Mouse (Mus musculus) ovary, postnatal 14 days (tissue): ENCODE measurements around the gene H2-Ob.
"Not testable (repeated sequence)": the region's sequence is repeated elsewhere in the genome, so short reads cannot be mapped to it uniquely, and the experiment has no call there.

ENCODE experiments used
- DNase-seq: peaks from one replicate; pipeline ENCODE4 v3.0.0; 2022; ENCODE audit warnings: low spot score

Gene H2-Ob

DNA sequence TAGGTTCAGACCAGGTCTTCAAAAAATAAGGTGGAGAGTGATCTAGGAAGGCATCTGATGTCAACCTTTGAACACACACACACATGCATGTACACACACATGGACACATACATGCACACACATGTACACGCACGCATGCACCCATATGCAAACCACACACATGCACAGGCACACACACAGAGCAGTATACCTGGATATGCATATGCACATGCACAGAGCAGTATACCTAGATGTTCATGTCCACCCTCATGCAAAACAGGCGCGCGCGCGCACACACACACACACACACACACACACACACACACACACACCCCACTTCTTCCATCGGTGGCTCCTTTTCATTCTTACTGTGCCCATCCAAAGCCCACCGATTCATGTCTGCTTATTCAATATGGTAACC is 30.8 kb upstream of the H2-Ob start:
- DNase-seq, result no peak

DNA sequence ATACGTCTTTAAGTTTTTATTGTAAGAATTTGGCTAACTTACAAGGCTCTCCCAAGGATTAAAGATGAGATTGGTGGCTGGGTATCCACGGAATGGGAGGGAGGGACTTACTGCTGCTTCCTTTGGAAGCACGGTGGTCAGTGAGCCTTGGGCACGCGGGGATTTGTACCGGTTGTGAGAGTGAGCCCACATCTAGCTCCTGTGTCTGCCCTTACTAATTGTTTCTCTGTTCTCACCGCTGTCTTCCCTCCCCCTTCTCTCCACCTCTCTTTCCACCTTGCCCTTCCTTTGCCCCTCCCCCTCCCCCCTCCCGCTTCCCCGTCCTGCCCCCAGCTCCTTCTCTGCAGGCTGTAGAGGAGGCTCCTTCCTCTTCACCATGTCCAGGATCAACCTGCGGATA is 30.3 kb upstream of the H2-Ob start:
- DNase-seq, result no peak

GRCm38 (mm10) chr17:34209680-34210079 is 29.0 kb upstream of the H2-Ob start:
- no peak for DNase-seq

GRCm38 (mm10) chr17:34210599-34210998 is 28.1 kb upstream of the H2-Ob start:
- DNase-seq, result no peak

- no peak for DNase-seq
Observed at GRCm38 (mm10) chr17:34211746-34212365, 26.8 kb upstream of the H2-Ob start.

DNA sequence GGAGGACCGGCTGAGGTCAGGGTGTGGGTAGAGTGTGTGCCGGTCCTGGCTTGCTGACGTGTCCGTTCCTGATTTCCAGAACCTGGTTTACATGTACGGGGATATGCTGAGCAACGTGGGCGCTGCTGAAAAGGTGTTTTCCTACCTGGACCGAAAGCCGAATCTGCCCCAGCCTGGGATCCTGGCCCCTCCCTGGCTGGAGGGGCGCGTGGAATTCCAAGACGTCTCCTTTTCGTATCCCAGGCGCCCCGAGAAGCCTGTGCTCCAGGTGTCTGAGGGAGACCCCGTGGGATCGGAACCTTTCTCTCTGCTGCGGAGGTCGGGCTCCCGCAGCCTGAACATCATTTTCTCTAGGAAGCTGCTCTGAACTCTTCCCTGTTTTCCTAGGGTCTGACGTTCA is 24.8 kb upstream of the H2-Ob start:
- no peak for DNase-seq

GRCm38 (mm10) chr17:34215176-34215575 is 23.5 kb upstream of the H2-Ob start:
- DNase-seq, result no peak

DNA sequence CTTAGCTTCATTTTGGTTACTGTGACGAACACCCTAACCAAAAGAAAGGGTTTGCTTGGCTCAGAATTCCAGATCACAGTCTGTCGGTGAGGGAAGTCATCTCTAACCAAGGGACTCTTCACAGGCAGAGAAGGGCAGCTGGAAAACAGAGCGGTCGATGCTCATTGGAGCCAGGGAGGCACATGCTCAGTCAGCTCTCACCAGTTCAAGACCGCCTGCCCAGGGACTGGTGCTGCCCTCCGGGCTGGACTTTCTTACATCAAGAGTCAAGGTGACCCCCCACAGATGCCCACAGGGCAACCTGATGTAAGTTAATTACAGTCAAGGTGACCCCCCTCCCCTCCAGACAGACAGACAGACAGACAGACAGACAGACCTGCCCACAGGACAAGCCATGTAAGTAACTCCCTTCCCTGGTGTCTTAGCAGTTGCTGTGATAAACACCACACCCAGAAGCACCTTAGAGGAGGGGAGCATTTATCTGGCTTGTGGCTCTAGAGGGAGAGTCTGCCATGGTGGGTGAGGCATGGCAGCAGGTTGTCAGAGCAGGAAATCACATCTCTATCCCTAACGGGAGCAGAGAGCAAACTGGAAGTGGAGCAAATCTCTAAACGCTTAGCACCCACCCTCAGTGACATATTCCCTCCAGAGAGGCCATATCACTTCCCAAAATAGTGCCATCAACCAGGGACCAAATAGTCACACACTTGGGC is 21.3 kb upstream of the H2-Ob start:
- no peak for DNase-seq

DNA sequence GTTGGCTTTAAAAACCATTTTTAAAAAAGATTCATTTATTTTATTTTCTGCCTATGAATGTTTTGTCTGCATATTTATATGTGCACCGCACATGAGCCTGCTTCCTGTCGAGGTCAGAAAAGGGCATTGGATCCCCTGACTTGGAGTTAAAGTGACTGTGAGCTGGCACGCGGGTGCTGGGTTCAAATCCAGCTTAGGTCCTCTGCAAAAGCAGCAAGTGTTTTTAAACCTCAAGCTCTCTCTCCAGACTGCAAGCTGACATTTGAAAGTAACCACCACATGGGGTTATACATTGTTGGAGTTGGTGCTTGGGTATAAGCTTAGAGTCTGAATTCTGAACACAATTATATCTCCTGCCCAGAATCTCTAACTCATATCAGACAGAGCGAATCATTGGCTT is 20.7 kb upstream of the H2-Ob start:
- DNase-seq, result no peak

DNA sequence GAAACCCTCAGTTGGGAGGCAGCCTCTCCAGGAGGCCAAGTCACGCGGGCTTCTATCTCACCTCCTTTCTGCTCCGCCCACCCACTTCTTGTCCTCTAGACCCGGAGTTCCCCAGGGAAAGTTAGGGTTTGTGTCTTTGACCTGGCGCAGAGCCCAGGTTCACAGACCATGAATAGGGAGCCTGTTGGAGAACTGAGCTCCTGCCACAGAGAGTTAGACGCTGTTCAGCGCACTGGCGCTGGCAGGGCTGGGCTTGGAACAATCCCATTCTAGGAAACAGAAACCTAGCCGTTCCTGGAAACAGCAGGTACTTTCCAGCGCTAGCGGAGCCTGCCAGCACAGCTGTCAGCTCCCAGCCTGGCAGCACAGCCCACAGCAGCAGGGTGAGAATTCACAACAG is 20.0 kb upstream of the H2-Ob start:
- peak; percentile 39 for DNase-seq

DNA sequence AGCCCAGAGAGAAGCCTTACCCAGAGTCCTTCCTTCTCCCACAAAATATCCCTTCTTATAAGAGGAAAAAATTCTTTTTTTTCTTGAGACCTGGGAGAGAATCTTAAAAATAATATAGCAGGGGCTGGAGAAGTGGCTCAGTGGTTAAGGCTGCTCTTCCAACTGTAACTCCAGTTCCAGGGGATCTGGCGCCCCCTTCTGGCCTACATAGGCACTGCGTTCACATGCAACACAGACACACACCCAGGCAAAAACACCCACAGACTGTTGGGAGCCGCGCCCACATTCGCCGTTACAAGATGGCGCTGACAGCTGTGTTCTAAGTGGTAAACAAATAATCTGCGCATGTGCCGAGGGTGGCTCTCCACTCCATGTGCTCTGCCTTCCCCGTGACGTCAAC is 19.6 kb upstream of the H2-Ob start:
- peak; percentile 50 for DNase-seq

- not testable (repeated sequence) for DNase-seq
Observed at GRCm38 (mm10) chr17:34219801-34220200, 18.9 kb upstream of the H2-Ob start.

DNA sequence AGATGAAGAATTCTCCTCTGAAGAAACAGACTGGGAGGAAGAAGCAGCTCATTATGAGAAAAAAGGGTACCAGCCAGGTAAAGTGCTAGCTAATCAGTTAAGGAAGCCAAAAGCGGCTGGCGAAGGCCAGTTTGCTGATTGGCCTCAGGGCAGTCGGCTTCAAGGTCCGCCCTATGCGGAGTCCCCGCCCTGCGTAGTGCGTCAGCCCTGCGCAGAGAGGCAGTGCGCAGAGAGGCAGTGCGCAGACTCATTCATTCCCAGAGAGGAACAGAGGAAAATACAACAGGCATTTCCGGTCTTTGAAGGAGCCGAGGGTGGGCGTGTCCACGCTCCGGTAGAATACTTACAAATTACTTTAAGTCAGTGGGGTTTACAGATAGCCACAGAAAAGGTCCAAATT is 18.3 kb upstream of the H2-Ob start:
- not testable (repeated sequence) for DNase-seq

GRCm38 (mm10) chr17:34224816-34225215 is 13.9 kb upstream of the H2-Ob start:
- no peak for DNase-seq

DNA sequence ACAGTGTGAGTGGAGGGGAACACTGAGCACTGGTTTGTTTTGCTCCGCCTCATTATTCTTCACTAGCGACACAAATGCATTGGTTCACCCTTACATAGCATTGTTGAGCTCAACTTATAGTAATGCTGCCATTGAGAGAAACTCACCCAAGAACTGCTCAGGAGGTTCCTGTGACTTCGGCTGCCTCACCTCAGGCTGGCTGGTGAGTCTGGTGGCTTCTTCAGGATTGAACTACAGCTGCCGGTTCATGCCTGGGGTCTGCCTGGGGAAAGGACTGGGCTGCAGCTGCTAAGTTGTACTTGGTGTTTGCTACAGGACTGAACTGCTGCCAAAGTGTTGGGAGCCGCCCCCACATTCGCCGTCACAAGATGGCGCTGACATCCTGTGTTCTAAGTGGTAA is 13.3 kb upstream of the H2-Ob start:
- no peak for DNase-seq

DNA sequence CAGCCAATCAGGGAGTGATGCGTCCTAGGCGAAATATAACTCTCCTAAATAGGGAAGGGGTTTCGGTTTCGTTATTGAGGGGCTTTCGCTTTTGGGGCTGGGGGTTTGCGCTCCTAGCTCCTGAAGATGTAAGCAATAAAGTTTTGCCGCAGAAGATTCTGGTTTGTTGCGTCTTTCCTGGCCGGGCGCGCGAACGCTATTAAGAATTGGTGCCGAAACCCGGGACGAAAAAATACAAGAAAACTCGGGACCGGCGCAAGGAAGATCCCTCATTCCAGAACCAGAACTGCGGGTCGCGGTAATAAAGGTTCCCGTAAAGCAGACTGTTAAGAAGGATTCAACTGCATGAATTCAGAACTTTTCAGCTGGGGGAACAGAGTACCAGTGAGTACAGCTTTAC is 12.8 kb upstream of the H2-Ob start:
- DNase-seq, result not testable (repeated sequence)

- not testable (repeated sequence) for DNase-seq
Observed at GRCm38 (mm10) chr17:34230971-34231370, 7.7 kb upstream of the H2-Ob start.

- DNase-seq, result not testable (repeated sequence)
Observed at GRCm38 (mm10) chr17:34232021-34232420, 6.7 kb upstream of the H2-Ob start.

- peak; percentile 64 for DNase-seq
Observed at GRCm38 (mm10) chr17:34234926-34235325, 3.8 kb upstream of the H2-Ob start.

GRCm38 (mm10) chr17:34236691-34237090 is 2.0 kb upstream of the H2-Ob start:
- DNase-seq, result no peak

- DNase-seq, result no peak
Observed at GRCm38 (mm10) chr17:34237741-34238140, 962 bp upstream of the H2-Ob start.

DNA sequence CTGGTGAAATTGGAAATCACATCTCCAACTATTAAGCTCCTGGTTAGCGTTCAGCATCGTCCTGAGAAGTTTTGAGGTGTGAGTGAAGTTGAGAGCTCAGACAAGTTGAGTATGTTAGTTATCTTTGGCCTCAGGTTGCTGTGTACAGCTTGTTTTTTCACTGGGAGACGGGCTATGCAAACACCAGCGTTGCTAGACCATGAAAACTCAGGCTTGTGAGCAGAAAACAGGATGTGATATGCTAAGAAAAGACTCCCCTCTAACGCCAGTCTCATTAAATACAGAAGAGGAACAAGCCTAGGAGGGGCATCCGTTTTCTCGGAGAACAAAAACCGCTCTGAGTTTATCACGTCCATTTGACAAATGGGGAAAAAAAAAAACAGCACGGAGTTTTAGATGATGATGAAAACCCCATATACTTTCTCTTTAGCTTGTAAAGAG is 918 bp downstream of the H2-Ob start:
- no peak for DNase-seq

GRCm38 (mm10) chr17:34240366-34240765 is 1.7 kb downstream of the H2-Ob start:
- no peak for DNase-seq

GRCm38 (mm10) chr17:34240916-34241315 is 2.2 kb downstream of the H2-Ob start:
- DNase-seq, result no peak
